Mouse (Mus musculus) forebrain, embryonic 16.5 days (tissue): ENCODE results near the gene Clec2i. TPM values are rescaled to one million over a fixed set of nuclear protein-coding genes. Genes with fewer than 3 reads are reported as not detected.

ENCODE experiments used
- ATAC-seq: fragments of 200-750 bp; cut with Nextera tagmentation; 2 replicates; pipeline ENCODE4 v1.8.0; 2017; ENCODE audit warnings: mild to moderate bottlenecking, moderate library complexity
- H3K27ac ChIP-seq: fragments of 300-500 bp; sonication (generic); 2 replicates; pipeline ENCODE4 v1.5.1; 2014; ENCODE audit warnings: low read length, control low read depth
- H3K27me3 ChIP-seq: fragments of 300-500 bp; sonication (generic); replicated peaks from 2 replicates; pipeline ENCODE4 v1.6.1; 2014; ENCODE audit warnings: low read length; ENCODE audit not compliant: control insufficient read depth, insufficient read depth
- H3K36me3 ChIP-seq: fragments of 300-500 bp; sonication (generic); 2 replicates; pipeline ENCODE4 v1.6.1; 2014; ENCODE audit not compliant: control insufficient read depth, insufficient read depth
- H3K4me1 ChIP-seq: fragments of 300-500 bp; sonication (generic); replicated peaks from 2 replicates; pipeline ENCODE4 v1.6.1; 2014; ENCODE audit warnings: low read length; ENCODE audit not compliant: control insufficient read depth, insufficient read depth
- H3K4me2 ChIP-seq: fragments of 300-500 bp; sonication (generic); 2 replicates; pipeline ENCODE4 v1.6.1; 2014; ENCODE audit warnings: mild to moderate bottlenecking, low read length, control low read depth
- H3K4me3 ChIP-seq: fragments of 300-500 bp; sonication (generic); replicated peaks from 2 replicates; pipeline ENCODE4 v1.5.1; 2014; ENCODE audit warnings: mild to moderate bottlenecking, low read length, control low read depth
- H3K9ac ChIP-seq: fragments of 300-500 bp; sonication (generic); replicated peaks from 2 replicates; pipeline ENCODE4 v1.6.1; 2014; ENCODE audit warnings: low read depth, low read length, control low read depth
- H3K9me3 ChIP-seq: fragments of 300-500 bp; sonication (generic); 2 replicates; pipeline ENCODE4 v1.6.1; 2016; ENCODE audit warnings: low read length; ENCODE audit not compliant: control insufficient read depth
- WGBS: fragments of 180-500 bp; shearing (Covaris S2); extraction: QIAGEN DNeasy Blood & Tissue Kit; methylation state at CpG from one replicate; pipeline ENCODE4 v1.1.7; 2014; 5-methylcytosine and 5-hydroxymethylcytosine counted together
- microRNA-seq: library from miRNA; unstranded; fragments of <30 nt; microRNA quantifications from one replicate; pipeline ENCODE4, GENCODE M21; 2017
- polyA plus RNA-seq: library from polyadenylated mRNA; unstranded; fragments of >200 nt; fragmentation: Nextera tagmentation; extraction: Ambion mirVana; gene quantifications from 2 replicates; pipeline ENCODE4 v1.2.1, GENCODE M21; 2015

The Clec2i gene
- polyA plus RNA-seq, 1 experiment from 2014 or later, result not detected

- 82% methylated on average over 5 of the region's 5 CpGs for WGBS
- no peak overlapping the region for H3K4me2 ChIP-seq
Measured at GRCm38 (mm10) chr6:128941646-128942421, 54.4 kb downstream of the Clec2i start.

GRCm38 (mm10) chr6:128945564-128945963, 58.2 kb downstream of the Clec2i start:
- no peaks in the 10 kb centered on the region for H3K4me1 ChIP-seq
- H3K36me3 ChIP-seq, result no peaks in the 10 kb centered on the region
- no peaks in the 10 kb centered on the region for H3K27me3 ChIP-seq
- no peak overlapping the region for H3K4me2 ChIP-seq
- WGBS, result 89% methylated on average over 3 of the region's 3 CpGs
- H3K4me3 ChIP-seq, result no peak overlapping the region
- ATAC-seq, result no peak
- no peak overlapping the region for H3K9ac ChIP-seq
- H3K9me3 ChIP-seq, result no peaks in the 10 kb centered on the region
- no peak overlapping the region for H3K27ac ChIP-seq

More at GRCm38 (mm10) chr6:128941646-128942421, 54.4 kb downstream of the Clec2i start:
- Histone ChIP-seq H3K27ac (no peak overlapping the region), H3K9ac (no peak overlapping the region), H3K27me3 (no peaks in the 10 kb centered on the region), H3K4me3 (no peak overlapping the region), H3K4me1 (no peaks in the 10 kb centered on the region), H3K9me3 (no peaks in the 10 kb centered on the region), H3K36me3 (no peaks in the 10 kb centered on the region)
- ATAC-seq, result no peak

Small RNAs within 50 kb of the gene (microRNA-seq; reads per million reads assigned to microRNA genes)
- not detected for gene Gm27336

Other genes starting within 250 kb of the Clec2i start
- gene Clec2h, start 225.2 kb upstream of the Clec2i start, polyA plus RNA-seq, result not detected in 2 replicates
- gene Klrb1, start 164.5 kb upstream of the Clec2i start, polyA plus RNA-seq, result not detected in 2 replicates
- 0.15 TPM in 1 of 2 replicates, not detected in the other for gene Klrb1c, start 98.4 kb upstream of the Clec2i start, polyA plus RNA-seq
- gene Gm44511, start 61.3 kb upstream of the Clec2i start, polyA plus RNA-seq, result not detected in 2 replicates
- gene Klrb1b, start 61.3 kb upstream of the Clec2i start, polyA plus RNA-seq, result not detected in 2 replicates
- 0.31 and 0.34 TPM in 2 replicates for gene BC035044, start 3.5 kb downstream of the Clec2i start, polyA plus RNA-seq
- not detected in 2 replicates for gene Clec2g, start 46.8 kb downstream of the Clec2i start, polyA plus RNA-seq
- gene Klrb1f, start 158.3 kb downstream of the Clec2i start, polyA plus RNA-seq, result 0.26 and 0.29 TPM in 2 replicates
- gene Clec2e, start 213.3 kb downstream of the Clec2i start, polyA plus RNA-seq, result not detected in 2 replicates